Mouse (Mus musculus): Measurements from ENCODE around the gene Nme4. TPM values are rescaled to one million over a fixed set of nuclear protein-coding genes. Genes with fewer than 3 reads are reported as not detected.
A peak's percentile ranks its signal among the peaks of the same experiment; 100 is the strongest.

The Nme4 gene
- total and polyA plus RNA-seq, 3 experiments, result 3.7 to 13.8 (median 4.4) TPM

GRCm38 (mm10) chr17:26137751-26138130 is 42.3 kb upstream of the Nme4 start:
- H3K36me3 ChIP-seq (ENCODE audit: control insufficient read depth, insufficient read depth, low read length), result no peaks in the 10 kb centered on the region
- no peaks in the 10 kb centered on the region for H3K27me3 ChIP-seq (ENCODE audit: control insufficient read depth, insufficient read depth, low read length)
- intact Hi-C loops (cut with DNase I), result loop anchor here (2.0 to 5.0 kb wide), 2 partner anchors 15 to 105 kb away; partner anchors contain the start of genes Fam234a and Mrpl28
- WGBS, result 65% methylated on average over 2 of the region's 2 CpGs
- peaks cover 4% of the 10 kb centered on the region for H3K4me1 ChIP-seq (ENCODE audit: control insufficient read depth, insufficient read depth, low read length)
- DNase-seq, result no peak
- peak overlapping the region; percentile 85; the same call in 1 of the 2 replicates for H3K4me3 ChIP-seq
- TF ChIP-seq CTCF (IDR thresholded peaks at IDR 0.05) (no peak), POLR2A (IDR thresholded peaks at IDR 0.05; ENCODE audit: insufficient read depth, low read depth, low read length) (no peak), EP300 (IDR thresholded peaks at IDR 0.05; ENCODE audit: insufficient read depth, low read depth, low read length) (no peak)
- peaks cover 6% of the 10 kb centered on the region for H3K79me2 ChIP-seq (replicated peaks; ENCODE audit: control insufficient read depth, insufficient read depth, low read length)
- no peak overlapping the region for H3K9ac ChIP-seq (ENCODE audit: low read depth, low read length)
- no peak overlapping the region; the same call in 1 of the 2 replicates for H3K27ac ChIP-seq

GRCm38 (mm10) chr17:26137106-26137750 is 41.8 kb upstream of the Nme4 start:
- no peak overlapping the region for H3K27ac ChIP-seq
- peaks cover 4% of the 10 kb centered on the region for H3K4me1 ChIP-seq (ENCODE audit: control insufficient read depth, insufficient read depth, low read length)
- DNase-seq, result no peak
- TF ChIP-seq CTCF (IDR thresholded peaks at IDR 0.05) (no peak), POLR2A (IDR thresholded peaks at IDR 0.05; ENCODE audit: insufficient read depth, low read depth, low read length) (no peak), EP300 (IDR thresholded peaks at IDR 0.05; ENCODE audit: insufficient read depth, low read depth, low read length) (no peak)
- H3K9ac ChIP-seq (ENCODE audit: low read depth, low read length), result no peak overlapping the region
- intact Hi-C loops (cut with DNase I), result loop anchor here (5.0 kb wide), 1 partner anchor 105 kb away; the partner anchor contains the start of gene Fam234a
- no peaks in the 10 kb centered on the region for H3K36me3 ChIP-seq (ENCODE audit: control insufficient read depth, insufficient read depth, low read length)
- WGBS, result 69% methylated on average over 11 of the region's 11 CpGs
- H3K4me3 ChIP-seq, result no peak overlapping the region
- peaks cover 3% of the 10 kb centered on the region; the same call in 1 of the 2 replicates for H3K79me2 ChIP-seq (replicated peaks; ENCODE audit: control insufficient read depth, insufficient read depth, low read length)
- no peaks in the 10 kb centered on the region for H3K27me3 ChIP-seq (ENCODE audit: control insufficient read depth, insufficient read depth, low read length)

DNA sequence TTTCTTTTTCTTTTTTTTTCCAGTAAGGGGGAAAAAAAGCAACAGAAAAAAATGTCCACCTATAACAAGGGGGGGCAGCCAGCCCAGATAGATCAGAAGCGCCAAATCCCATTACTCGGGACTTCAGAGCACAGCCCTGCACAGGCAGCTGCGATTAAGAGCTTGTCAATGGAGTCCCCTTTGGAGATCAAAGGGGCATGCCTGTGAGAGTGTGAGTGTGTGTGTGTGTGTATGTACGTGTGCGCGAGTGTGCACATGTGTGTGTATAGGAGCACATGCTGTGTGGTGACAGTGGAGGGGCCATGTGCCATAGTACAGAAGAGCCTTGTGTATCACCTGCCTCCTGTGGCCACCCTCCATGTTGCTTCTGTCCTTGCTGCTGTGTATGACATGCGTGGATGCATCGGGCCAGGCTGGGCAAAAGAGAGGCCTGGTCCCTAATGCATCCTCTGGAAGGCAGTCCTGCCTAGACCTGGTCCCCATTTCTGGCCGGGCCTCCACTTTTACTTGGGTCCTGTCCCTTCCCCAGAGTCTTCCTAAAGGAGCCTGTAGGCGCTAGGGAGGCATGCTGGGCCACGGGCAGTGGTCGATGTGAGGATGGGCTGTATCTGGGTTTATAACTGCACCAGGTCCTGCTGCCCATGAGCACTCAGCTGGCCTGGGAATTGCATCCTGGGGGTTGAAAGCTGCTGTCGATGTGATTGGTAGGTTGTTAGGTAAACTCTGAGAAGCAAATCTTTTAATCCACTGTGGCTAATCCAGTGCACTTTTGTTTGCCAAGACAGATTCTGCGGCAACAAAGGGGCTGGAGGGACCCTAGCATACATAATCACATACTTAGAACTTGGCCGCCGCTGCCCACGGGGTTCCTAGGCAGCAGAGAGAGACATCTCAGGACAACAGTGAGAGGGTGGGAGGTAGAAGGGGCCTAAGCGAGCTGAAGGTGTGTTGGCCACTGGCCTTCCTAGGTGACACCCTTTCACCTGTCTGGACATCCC is 36.8 kb upstream of the Nme4 start:
- TF ChIP-seq EP300 (IDR thresholded peaks at IDR 0.05; ENCODE audit: insufficient read depth, low read depth, low read length) (no peak), POLR2A (IDR thresholded peaks at IDR 0.05; ENCODE audit: insufficient read depth, low read depth, low read length) (no peak), CTCF (IDR thresholded peaks at IDR 0.05) (no peak)
- WGBS, result 91% methylated on average over 18 of the region's 18 CpGs
- Histone ChIP-seq H3K36me3 (ENCODE audit: control insufficient read depth, insufficient read depth, low read length) (no peaks in the 10 kb centered on the region), H3K4me1 (ENCODE audit: control insufficient read depth, insufficient read depth, low read length) (no peaks in the 10 kb centered on the region), H3K79me2 (replicated peaks; ENCODE audit: control insufficient read depth, insufficient read depth, low read length) (no peaks in the 10 kb centered on the region), H3K4me3 (no peak overlapping the region), H3K27ac (no peak overlapping the region), H3K27me3 (ENCODE audit: control insufficient read depth, insufficient read depth, low read length) (no peaks in the 10 kb centered on the region), H3K9ac (ENCODE audit: low read depth, low read length) (no peak overlapping the region)
- no peak for DNase-seq
- intact Hi-C loops (cut with DNase I), result no loop called here

DNA sequence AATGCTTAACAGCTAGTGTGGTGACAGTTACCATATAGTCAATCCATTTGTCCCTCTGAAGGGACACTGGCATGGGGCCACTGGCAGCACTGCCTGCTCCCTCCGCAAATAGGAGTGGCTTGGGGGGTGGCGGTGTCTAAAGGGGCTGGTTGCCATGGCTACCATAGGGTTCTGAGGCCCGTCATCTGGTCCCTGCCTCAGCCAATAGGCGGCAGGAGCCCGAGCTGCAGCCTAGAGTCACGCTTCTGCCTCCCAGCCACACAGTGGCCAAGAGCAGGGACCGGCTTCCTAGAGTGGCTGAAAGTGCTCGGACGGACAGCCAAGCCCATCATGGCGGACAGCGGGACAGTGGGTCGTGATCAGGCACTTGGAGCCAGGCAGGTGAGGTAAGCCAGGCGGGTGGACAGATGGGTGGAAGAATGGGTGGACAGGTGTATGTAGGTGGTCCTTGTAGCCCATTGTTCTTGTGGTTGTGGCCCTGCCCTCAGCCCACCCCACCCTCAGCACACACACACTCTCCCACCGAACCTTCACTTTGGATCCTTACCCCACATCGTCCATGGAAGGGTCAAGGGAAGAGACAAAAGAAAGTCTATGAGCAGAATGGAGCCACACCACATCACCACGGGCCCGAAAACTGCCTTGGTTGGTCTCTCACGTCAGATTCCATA is 35.8 kb upstream of the Nme4 start:
- H3K79me2 ChIP-seq (replicated peaks; ENCODE audit: control insufficient read depth, insufficient read depth, low read length), result no peaks in the 10 kb centered on the region
- intact Hi-C loops (cut with DNase I), result no loop called here
- no peak overlapping the region for H3K4me3 ChIP-seq
- no peak overlapping the region for H3K27ac ChIP-seq
- no peak overlapping the region for H3K9ac ChIP-seq (ENCODE audit: low read depth, low read length)
- no peak for DNase-seq
- 92% methylated on average over 18 of the region's 18 CpGs for WGBS
- H3K27me3 ChIP-seq (ENCODE audit: control insufficient read depth, insufficient read depth, low read length), result no peaks in the 10 kb centered on the region
- H3K4me1 ChIP-seq (ENCODE audit: control insufficient read depth, insufficient read depth, low read length), result no peaks in the 10 kb centered on the region
- H3K36me3 ChIP-seq (ENCODE audit: control insufficient read depth, insufficient read depth, low read length), result no peaks in the 10 kb centered on the region
- no peak for TF ChIP-seq EP300 (IDR thresholded peaks at IDR 0.05; ENCODE audit: insufficient read depth, low read depth, low read length)
- TF ChIP-seq CTCF (IDR thresholded peaks at IDR 0.05), result no peak
- TF ChIP-seq POLR2A (IDR thresholded peaks at IDR 0.05; ENCODE audit: insufficient read depth, low read depth, low read length), result no peak

DNA sequence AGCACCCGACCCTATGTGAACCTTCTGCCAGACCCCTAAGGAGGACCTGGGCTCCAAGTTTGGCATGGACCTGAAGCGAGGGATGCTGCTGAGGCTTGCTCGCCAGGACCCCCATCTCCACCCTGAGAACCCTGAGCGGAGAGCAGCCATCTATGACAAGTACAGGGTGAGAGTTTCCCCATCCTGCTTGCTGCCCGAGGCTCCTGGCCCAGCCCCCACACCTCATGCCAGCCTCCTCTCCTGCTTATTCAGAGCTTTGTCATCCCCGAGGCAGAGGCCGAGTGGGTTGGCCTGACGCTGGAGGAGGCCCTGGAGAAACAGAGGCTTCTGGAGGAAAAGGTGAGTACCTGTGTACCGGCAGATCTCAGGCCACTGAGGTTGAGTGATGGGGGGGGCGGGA is 29.8 kb upstream of the Nme4 start:
- intact Hi-C loops (cut with DNase I), result no loop called here
- no peak overlapping the region for H3K27ac ChIP-seq
- H3K4me3 ChIP-seq, result no peak overlapping the region
- TF ChIP-seq POLR2A (IDR thresholded peaks at IDR 0.05; ENCODE audit: insufficient read depth, low read depth, low read length), result no peak
- no peak for TF ChIP-seq CTCF (IDR thresholded peaks at IDR 0.05)
- TF ChIP-seq EP300 (IDR thresholded peaks at IDR 0.05; ENCODE audit: insufficient read depth, low read depth, low read length), result no peak
- no peaks in the 10 kb centered on the region for H3K36me3 ChIP-seq (ENCODE audit: control insufficient read depth, insufficient read depth, low read length)
- H3K9ac ChIP-seq (ENCODE audit: low read depth, low read length), result no peak overlapping the region
- H3K4me1 ChIP-seq (ENCODE audit: control insufficient read depth, insufficient read depth, low read length), result peaks cover 6% of the 10 kb centered on the region
- no peak for DNase-seq
- no peaks in the 10 kb centered on the region for H3K27me3 ChIP-seq (ENCODE audit: control insufficient read depth, insufficient read depth, low read length)
- whole genome bisulfite sequencing, result 94% methylated on average over 10 of the region's 10 CpGs
- H3K79me2 ChIP-seq (replicated peaks; ENCODE audit: control insufficient read depth, insufficient read depth, low read length), result no peaks in the 10 kb centered on the region
